Mouse (Mus musculus) mouse trophoblast stem cell (cell line): Measurements from ENCODE around the gene Rbks.

ENCODE experiments used
- in situ Hi-C, 2 experiments: fragments of 300-500 bp; cut with MseI, MboI; formaldehyde crosslinking; loops; 2 replicates in 1 of 2; 3 replicates in 1 of 2; pipeline ENCODE4 v1.15.1; 2025

The Rbks gene

DNA sequence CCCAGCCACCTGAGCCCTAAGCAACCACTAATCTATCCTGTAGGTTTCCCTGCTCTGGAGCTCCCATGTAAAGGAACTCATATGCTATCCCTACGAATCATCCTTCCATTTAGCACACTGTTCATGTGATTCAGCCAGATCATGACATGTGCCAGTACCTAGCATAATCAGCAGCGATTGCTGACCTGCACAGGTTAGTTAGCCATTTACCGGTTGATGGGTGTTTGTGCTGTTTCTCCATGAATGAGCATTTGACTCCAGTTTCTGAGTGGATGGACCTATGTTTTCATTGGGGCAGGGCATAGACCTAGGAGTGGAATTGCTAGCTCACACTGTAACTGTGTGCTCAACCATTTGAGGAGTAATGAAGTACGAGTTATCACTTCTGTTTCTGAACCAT lies 111.9 kb downstream of the Rbks start:
- in situ Hi-C loops, result loop anchor here in 1 of 2 experiments (25.0 kb wide), 1 partner anchor 602 kb away; no protein-coding TSS in a partner anchor

DNA sequence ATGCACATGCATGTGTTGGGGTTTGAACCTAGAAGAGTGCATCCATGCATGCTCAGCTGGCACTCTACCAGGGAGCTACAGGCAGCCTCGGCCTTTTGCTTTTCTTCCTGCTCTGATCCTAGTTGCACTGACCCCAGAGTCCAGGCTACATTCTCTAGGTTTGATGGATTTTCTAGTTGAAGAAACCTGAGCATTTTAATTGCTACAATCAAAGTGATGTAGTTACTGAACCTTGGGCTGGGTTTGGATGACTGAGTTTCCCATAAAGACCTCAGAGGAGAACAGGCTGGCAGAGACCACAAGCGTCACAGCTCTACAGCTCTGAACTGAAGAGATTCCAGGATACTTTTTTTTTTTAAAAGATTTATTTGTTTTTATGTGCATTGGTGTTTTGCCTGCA lies 114.2 kb downstream of the Rbks start:
- in situ Hi-C loops, result loop anchor here in 1 of 2 experiments (25.0 kb wide), 1 partner anchor 604 kb away; no protein-coding TSS in a partner anchor

DNA sequence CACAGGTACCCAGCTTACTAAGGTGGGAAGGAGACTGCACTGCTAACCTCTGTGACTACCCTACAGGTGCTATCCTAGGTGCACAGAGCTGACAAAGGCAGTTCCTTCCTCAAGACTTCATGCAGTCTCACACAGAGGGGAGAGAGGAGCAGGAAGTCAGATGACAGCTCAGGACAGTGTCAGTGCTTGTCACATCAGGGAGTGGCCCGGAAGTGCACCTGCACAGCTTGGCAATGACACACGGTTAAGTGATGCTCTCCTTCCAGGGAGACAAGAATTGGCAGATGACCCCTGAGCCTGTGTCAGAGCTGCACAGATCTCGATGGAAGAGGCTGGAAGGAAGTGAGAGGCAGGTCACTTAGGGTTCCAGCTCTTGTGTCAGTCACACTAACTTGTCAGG lies 115.5 kb downstream of the Rbks start:
- in situ Hi-C loops, result loop anchor here in 1 of 2 experiments (25.0 kb wide), 1 partner anchor 605 kb away; no protein-coding TSS in a partner anchor

DNA sequence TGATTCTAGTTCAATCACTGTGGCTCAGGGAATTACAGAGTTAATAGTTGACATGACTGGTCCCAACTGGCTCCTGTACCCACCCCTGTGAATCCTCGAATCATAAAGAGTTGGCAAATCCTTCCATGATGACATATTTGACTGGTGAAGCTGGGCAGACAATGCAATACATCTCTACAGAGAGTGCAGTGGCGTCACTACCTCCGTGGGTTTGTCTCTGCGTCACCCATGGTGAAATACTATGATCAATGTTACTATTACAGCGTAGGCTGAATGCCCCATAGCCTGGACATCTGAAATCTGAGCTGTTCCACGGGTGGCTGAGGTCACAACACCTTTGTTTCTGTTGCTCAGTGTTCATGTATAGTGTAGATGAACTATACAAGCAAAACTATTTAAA lies 116.2 kb downstream of the Rbks start:
- in situ Hi-C loops, result loop anchor here in 1 of 2 experiments (25.0 kb wide), 1 partner anchor 606 kb away; no protein-coding TSS in a partner anchor

DNA sequence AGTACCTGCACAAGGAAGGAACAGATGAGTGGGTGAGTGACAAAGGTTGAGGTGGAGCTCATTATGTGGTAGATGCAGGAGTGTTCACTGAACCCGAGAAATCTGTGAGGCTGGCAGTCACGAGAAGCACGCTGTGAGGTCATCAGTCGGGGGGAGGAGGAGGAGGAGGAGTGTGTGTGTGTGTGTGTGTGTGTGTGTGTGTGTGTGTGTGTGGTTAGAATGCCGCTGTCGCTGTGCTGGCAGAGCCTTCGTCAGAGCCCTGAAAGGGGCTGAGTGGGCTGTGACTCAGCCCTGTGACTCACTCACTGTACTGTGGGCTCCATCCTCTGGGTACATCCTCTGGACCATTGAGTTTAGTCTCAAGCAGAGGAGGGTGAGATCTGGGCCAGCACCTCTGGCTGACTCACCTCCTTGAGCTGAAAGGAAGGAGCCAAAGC lies 120.9 kb downstream of the Rbks start:
- in situ Hi-C loops, result loop anchor here in 1 of 2 experiments (25.0 kb wide), 1 partner anchor 611 kb away; no protein-coding TSS in a partner anchor
